Mouse (Mus musculus) lung, embryonic 14.5 days (tissue): ENCODE results near the gene Plppr3. TPM values are rescaled to one million over a fixed set of nuclear protein-coding genes. Genes with fewer than 3 reads are reported as not detected.
A peak's percentile ranks its signal among the peaks of the same experiment; 100 is the strongest.

Experiments used
- ATAC-seq: fragments of 200-750 bp; cut with Nextera tagmentation; 2 replicates; pipeline ENCODE4 v1.8.0; 2017; ENCODE audit warnings: mild to moderate bottlenecking, moderate TSS enrichment, moderate library complexity; ENCODE audit not compliant: insufficient read depth
- DNase-seq: peaks from one replicate; pipeline ENCODE4 v3.0.0-alpha.2; 2015
- H3K27ac ChIP-seq: fragments of 300-500 bp; sonication (generic); 2 replicates; pipeline ENCODE4 v1.5.1; 2014; ENCODE audit warnings: low read depth, mild to moderate bottlenecking, moderate library complexity
- H3K27me3 ChIP-seq: fragments of 300-500 bp; sonication (generic); 2 replicates; pipeline ENCODE4 v1.6.1; 2014; ENCODE audit warnings: low read length, control low read depth; ENCODE audit not compliant: insufficient read depth
- H3K36me3 ChIP-seq: fragments of 300-500 bp; sonication (generic); 2 replicates; pipeline ENCODE4 v1.6.1; 2014; ENCODE audit warnings: control low read depth; ENCODE audit not compliant: insufficient read depth
- H3K4me1 ChIP-seq: fragments of 300-500 bp; sonication (generic); 2 replicates; pipeline ENCODE4 v1.6.1; 2014; ENCODE audit warnings: antibody characterized with exemption, control low read depth; ENCODE audit not compliant: insufficient read depth
- H3K4me2 ChIP-seq: fragments of 300-500 bp; sonication (generic); 2 replicates; pipeline ENCODE4 v1.6.1; 2014; ENCODE audit warnings: mild to moderate bottlenecking
- H3K4me3 ChIP-seq: fragments of 300-500 bp; sonication (generic); 2 replicates; pipeline ENCODE4 v1.5.1; 2014; ENCODE audit warnings: low read depth, low read length
- H3K9ac ChIP-seq: fragments of 300-500 bp; sonication (generic); 2 replicates; pipeline ENCODE4 v1.6.1; 2014
- H3K9me3 ChIP-seq: fragments of 300-500 bp; sonication (generic); 2 replicates; pipeline ENCODE4 v1.6.1; 2016; ENCODE audit warnings: low read depth, low read length, control low read depth
- CTCF ChIP-seq: IDR thresholded peaks from 2 replicates; pipeline ENCODE4 v1.5.1; 2016; ENCODE audit warnings: antibody characterized with exemption, low read depth
- WGBS: fragments of 180-500 bp; shearing (Covaris S2); extraction: QIAGEN DNeasy Blood & Tissue Kit; methylation state at CpG from one replicate; pipeline ENCODE4 v1.1.7; 2014; 5-methylcytosine and 5-hydroxymethylcytosine counted together
- polyA plus RNA-seq: library from polyadenylated mRNA; unstranded; fragments of >200 nt; fragmentation: Nextera tagmentation; extraction: Ambion mirVana; gene quantifications from 2 replicates; pipeline ENCODE4 v1.2.1, GENCODE M21; 2014

Plppr3 gene
- polyA plus RNA-seq, 1 experiment from 2014 or later, result 37.4 TPM

GRCm38 (mm10) chr10:79910556-79910955 is 36.1 kb upstream of the Plppr3 start, which contains the start of gene Gm26602:
Gene Gm26602, plus strand, starts transcription at chr10:79910856.
- Histone ChIP-seq H3K27me3 (no peaks in the 10 kb centered on the region), H3K36me3 (peaks cover 40% of the 10 kb centered on the region), H3K4me1 (no peaks in the 10 kb centered on the region), H3K4me3 (no peak within 1 kb of the TSS), H3K27ac (peak within 1 kb of the TSS; percentile 98; the same call in 1 of the 2 replicates), H3K4me2 (no peak within 1 kb of the TSS), H3K9me3 (no peaks in the 10 kb centered on the region), H3K9ac (0 out of 2 replicates have a peak within 1 kb of the TSS, but pooled peaks have one; percentile 6)
- 94% methylated on average over 4 of the region's 4 CpGs for WGBS
- no peak for TF ChIP-seq CTCF
- DNase-seq, result no peak
- ATAC-seq, result no peak

DNA sequence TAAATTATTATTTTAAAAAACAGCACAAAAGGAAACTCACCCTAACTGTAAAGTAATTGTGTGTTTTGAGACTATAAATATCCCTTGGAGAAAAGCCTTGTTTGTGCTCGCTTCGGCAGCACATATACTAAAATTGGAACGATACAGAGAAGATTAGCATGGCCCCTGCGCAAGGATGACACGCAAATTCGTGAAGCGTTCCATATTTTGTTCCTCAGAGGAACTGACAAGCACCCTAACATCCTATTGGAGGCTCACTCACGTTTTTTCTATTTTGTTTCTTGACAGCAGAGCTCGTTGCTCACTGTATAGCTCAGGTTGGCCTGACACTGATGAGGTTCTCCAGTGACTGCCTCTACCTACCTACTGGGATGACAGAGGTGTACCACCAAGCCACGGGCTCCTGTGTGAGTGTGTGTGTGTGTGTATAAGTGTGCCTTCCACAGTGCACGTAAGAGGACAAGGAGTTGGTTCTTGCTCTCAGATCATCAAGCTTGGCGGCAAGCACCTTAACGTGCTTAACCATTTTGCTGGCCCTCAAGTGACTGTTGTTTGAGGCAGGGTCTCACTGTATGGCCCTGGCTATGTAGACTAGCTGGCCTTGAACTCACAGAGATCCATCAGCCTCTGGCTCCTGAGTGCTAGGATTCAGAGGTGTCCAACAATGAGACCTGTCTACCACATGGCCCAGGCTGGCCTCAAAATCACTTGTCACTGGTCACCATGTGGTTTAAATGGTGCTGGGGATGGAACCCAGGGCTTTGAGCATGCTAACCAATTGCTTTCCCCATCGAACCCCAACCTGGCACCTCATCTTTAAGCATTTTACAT is 34.9 kb upstream of the Plppr3 start:
- peak; percentile 73 for ATAC-seq

DNA sequence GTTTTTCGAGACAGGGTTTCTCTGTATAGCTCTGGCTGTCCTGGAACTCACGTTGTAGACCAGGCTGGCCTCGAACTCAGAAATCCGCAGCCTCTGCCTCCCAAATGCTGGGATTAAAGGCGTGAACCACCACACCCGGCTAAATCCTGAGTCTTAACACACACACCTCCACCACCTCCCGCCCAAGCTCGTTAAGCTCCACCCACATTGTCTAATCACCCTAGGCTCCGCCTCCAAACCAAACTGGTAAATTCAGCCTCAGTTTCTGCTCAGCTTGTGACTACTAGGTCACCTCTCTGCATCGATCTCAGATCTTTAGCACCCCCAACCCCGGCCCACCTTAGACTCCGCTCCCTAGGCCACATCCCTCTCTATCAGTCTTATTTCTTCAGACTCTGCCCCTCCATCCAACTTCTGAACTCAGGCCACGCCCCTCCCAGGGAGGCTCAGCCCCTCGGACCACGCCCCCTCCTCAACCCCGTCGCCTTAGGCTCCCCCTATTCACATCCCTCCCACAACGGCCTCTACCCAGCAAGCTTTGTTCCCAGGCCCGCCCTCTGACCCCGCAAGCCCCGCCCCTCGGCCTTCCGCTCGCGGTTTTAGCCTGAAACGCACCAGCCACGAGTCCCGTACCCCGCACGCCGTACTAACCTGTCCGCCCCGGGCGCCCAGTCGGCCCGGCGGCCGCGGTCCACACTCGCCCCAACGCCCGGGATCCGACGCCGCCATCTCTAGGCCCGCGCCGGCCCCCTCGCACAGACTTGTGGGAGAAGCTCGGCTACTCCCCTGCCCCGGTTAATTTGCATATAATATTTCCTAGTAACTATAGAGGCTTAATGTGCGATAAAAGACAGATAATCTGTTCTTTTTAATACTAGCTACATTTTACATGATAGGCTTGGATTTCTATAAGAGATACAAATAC is 34.0 kb upstream of the Plppr3 start, which contains the start of gene Med16:
Gene Med16 (minus strand): TSS at position 757 of the 925 bp plus-strand sequence.
- ATAC-seq (peak; percentile 93), DNase-seq (peak; percentile 97)
- H3K9ac ChIP-seq, result peak within 1 kb of the TSS; percentile 91
- H3K9me3 ChIP-seq, result no peaks in the 10 kb centered on the region
- H3K36me3 ChIP-seq, result peaks cover 57% of the 10 kb centered on the region
- no peaks in the 10 kb centered on the region for H3K4me1 ChIP-seq
- H3K4me3 ChIP-seq, result peak within 1 kb of the TSS; percentile 66
- H3K27ac ChIP-seq, result peak within 1 kb of the TSS; percentile 98
- peak within 1 kb of the TSS; percentile 57 for H3K4me2 ChIP-seq
- 1% methylated on average over 52 of the region's 52 CpGs for WGBS
- H3K27me3 ChIP-seq, result no peaks in the 10 kb centered on the region
- no peak for TF ChIP-seq CTCF

More for the DNA sequence above, 34.9 kb upstream of the Plppr3 start:
- H3K36me3 ChIP-seq, result peaks cover 50% of the 10 kb centered on the region
- DNase-seq, result no peak
- H3K27ac ChIP-seq, result peak overlapping the region; percentile 98
- no peaks in the 10 kb centered on the region for H3K4me1 ChIP-seq
- H3K4me3 ChIP-seq, result peak overlapping the region; percentile 66
- peak overlapping the region; percentile 41 for H3K4me2 ChIP-seq
- H3K9ac ChIP-seq, result peak overlapping the region; percentile 91
- WGBS, result 22% methylated on average over 14 of the region's 14 CpGs
- no peaks in the 10 kb centered on the region for H3K27me3 ChIP-seq
- TF ChIP-seq CTCF, result no peak
- no peaks in the 10 kb centered on the region for H3K9me3 ChIP-seq

GRCm38 (mm10) chr10:79907415-79907814 is 33.0 kb upstream of the Plppr3 start:
- TF ChIP-seq CTCF, result no peak
- no peak overlapping the region for H3K27ac ChIP-seq
- ATAC-seq (no peak), DNase-seq (no peak)
- H3K27me3 ChIP-seq, result no peaks in the 10 kb centered on the region
- peaks cover 64% of the 10 kb centered on the region for H3K36me3 ChIP-seq
- H3K9me3 ChIP-seq, result no peaks in the 10 kb centered on the region
- H3K4me2 ChIP-seq, result peak overlapping the region; percentile 57
- 89% methylated on average over 10 of the region's 10 CpGs for WGBS
- no peak overlapping the region; the same call in 1 of the 2 replicates for H3K9ac ChIP-seq
- H3K4me1 ChIP-seq, result no peaks in the 10 kb centered on the region
- no peak overlapping the region for H3K4me3 ChIP-seq

DNA sequence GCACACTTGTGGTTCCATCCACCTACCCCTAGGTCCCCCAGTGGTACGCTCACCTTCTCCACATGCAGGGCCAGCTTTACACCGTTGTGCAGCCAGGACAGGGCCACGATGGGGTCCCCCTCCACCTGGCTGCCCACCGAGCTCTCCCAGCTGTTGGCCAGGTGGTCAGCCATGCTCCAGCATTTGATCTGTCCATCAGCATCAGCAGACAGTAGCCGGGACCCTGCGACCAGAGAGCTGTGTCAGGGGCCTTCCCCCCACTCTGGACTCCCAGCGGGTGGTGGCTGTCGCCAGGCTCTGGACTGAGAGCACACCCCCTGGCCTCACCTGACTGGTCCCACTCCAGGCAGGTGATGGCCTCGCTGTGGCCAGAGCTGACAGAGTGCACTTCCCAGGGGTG is 32.3 kb upstream of the Plppr3 start:
- Histone ChIP-seq H3K4me2 (no peak overlapping the region), H3K9me3 (no peaks in the 10 kb centered on the region), H3K4me1 (no peaks in the 10 kb centered on the region), H3K27me3 (no peaks in the 10 kb centered on the region), H3K36me3 (peaks cover 61% of the 10 kb centered on the region), H3K4me3 (no peak overlapping the region), H3K27ac (no peak overlapping the region), H3K9ac (no peak overlapping the region; the same call in 1 of the 2 replicates)
- ATAC-seq, result no peak
- TF ChIP-seq CTCF, result no peak
- DNase-seq, result no peak
- WGBS, result 84% methylated on average over 9 of the region's 9 CpGs

DNA sequence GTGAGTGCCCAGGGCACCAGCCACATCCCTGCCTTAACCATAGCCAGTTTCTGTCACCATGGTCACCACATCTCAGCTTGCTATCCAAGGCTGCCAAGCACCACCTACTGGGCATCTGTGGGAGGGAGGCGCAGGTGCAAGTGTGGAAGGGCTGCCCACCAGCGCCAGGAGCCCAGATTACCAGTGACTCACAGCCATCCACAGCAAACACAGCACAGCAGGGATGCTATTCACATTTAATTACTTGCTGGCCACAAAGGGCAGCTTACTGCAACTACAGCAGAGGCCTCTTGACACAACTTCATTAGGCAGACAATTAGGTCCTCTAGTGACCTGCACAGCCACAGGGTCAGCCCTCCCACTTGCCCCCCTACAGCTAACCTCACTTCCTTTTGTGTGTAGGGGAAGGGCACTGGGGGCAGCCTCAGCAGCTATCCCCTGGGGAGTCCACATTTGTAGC is 26.5 kb upstream of the Plppr3 start:
- H3K9ac ChIP-seq, result no peak overlapping the region
- H3K4me2 ChIP-seq, result no peak overlapping the region
- H3K36me3 ChIP-seq, result peaks cover 76% of the 10 kb centered on the region
- ATAC-seq (no peak), DNase-seq (no peak)
- no peak overlapping the region for H3K4me3 ChIP-seq
- WGBS, result 63% methylated on average over 2 of the region's 2 CpGs
- no peaks in the 10 kb centered on the region for H3K9me3 ChIP-seq
- H3K4me1 ChIP-seq, result no peaks in the 10 kb centered on the region
- H3K27me3 ChIP-seq, result no peaks in the 10 kb centered on the region
- no peak overlapping the region for H3K27ac ChIP-seq
- peak; percentile 37 for TF ChIP-seq CTCF
